Mouse (Mus musculus): ENCODE data around the gene Ssr1. TPM values are rescaled to one million over a fixed set of nuclear protein-coding genes. Genes with fewer than 3 reads are reported as not detected.

The Ssr1 gene
- polyA plus RNA-seq, 1 experiment from 2014 or later = 81.1 TPM

GRCm38 (mm10) chr13:37963354-37964007, 30.5 kb downstream of the Ssr1 start:
- peak overlapping the region; percentile 21; the same call in 1 of the 2 replicates for H3K4me3 ChIP-seq (replicated peaks; ENCODE audit: low read depth, low read length)
- H3K27me3 ChIP-seq (ENCODE audit: control insufficient read depth, insufficient read depth, low read length) = no peaks in the 10 kb centered on the region
- H3K9me3 ChIP-seq (ENCODE audit: control insufficient read depth, low read length) = no peaks in the 10 kb centered on the region
- peak overlapping the region; percentile 49 for H3K4me2 ChIP-seq (ENCODE audit: low read length)
- DNase-seq (peak; percentile 86), ATAC-seq (ENCODE audit: low FRiP score, low TSS enrichment) (no peak)
- H3K4me1 ChIP-seq (ENCODE audit: control insufficient read depth, insufficient read depth, low read length) = 0 out of 2 replicates have a peak, but pooled peaks cover 14% of the 10 kb centered on the region
- no peak overlapping the region for H3K27ac ChIP-seq (replicated peaks; ENCODE audit: low read depth, low read length)
- H3K9ac ChIP-seq (replicated peaks; ENCODE audit: low read length) = no peak overlapping the region
- under 1% methylated on average over 12 of the region's 12 CpGs for WGBS
- H3K36me3 ChIP-seq (ENCODE audit: control insufficient read depth, insufficient read depth, low read length) = no peaks in the 10 kb centered on the region

GRCm38 (mm10) chr13:37962541-37962940, 31.5 kb downstream of the Ssr1 start:
- Histone ChIP-seq H3K9ac (replicated peaks; ENCODE audit: low read length) (no peak overlapping the region), H3K27ac (replicated peaks; ENCODE audit: low read depth, low read length) (no peak overlapping the region), H3K27me3 (ENCODE audit: control insufficient read depth, insufficient read depth, low read length) (no peaks in the 10 kb centered on the region), H3K9me3 (ENCODE audit: control insufficient read depth, low read length) (no peaks in the 10 kb centered on the region), H3K4me3 (replicated peaks; ENCODE audit: low read depth, low read length) (no peak overlapping the region), H3K4me2 (ENCODE audit: low read length) (no peak overlapping the region), H3K4me1 (ENCODE audit: control insufficient read depth, insufficient read depth, low read length) (0 out of 2 replicates have a peak, but pooled peaks cover 14% of the 10 kb centered on the region), H3K36me3 (ENCODE audit: control insufficient read depth, insufficient read depth, low read length) (no peaks in the 10 kb centered on the region)
- 92% methylated on average over 9 of the region's 9 CpGs for WGBS
- ATAC-seq (ENCODE audit: low FRiP score, low TSS enrichment) (no peak), DNase-seq (no peak)

GRCm38 (mm10) chr13:37959936-37960335, 34.1 kb downstream of the Ssr1 start:
- ATAC-seq (ENCODE audit: low FRiP score, low TSS enrichment) (no peak), DNase-seq (no peak)
- H3K27ac ChIP-seq (replicated peaks; ENCODE audit: low read depth, low read length) = no peak overlapping the region
- H3K4me3 ChIP-seq (replicated peaks; ENCODE audit: low read depth, low read length) = no peak overlapping the region
- H3K27me3 ChIP-seq (ENCODE audit: control insufficient read depth, insufficient read depth, low read length) = no peaks in the 10 kb centered on the region
- no peak overlapping the region for H3K4me2 ChIP-seq (ENCODE audit: low read length)
- H3K9ac ChIP-seq (replicated peaks; ENCODE audit: low read length) = no peak overlapping the region
- H3K4me1 ChIP-seq (ENCODE audit: control insufficient read depth, insufficient read depth, low read length) = 0 out of 2 replicates have a peak, but pooled peaks cover 8% of the 10 kb centered on the region
- 95% methylated on average over 7 of the region's 7 CpGs for WGBS
- H3K9me3 ChIP-seq (ENCODE audit: control insufficient read depth, low read length) = no peaks in the 10 kb centered on the region
- no peaks in the 10 kb centered on the region for H3K36me3 ChIP-seq (ENCODE audit: control insufficient read depth, insufficient read depth, low read length)

DNA sequence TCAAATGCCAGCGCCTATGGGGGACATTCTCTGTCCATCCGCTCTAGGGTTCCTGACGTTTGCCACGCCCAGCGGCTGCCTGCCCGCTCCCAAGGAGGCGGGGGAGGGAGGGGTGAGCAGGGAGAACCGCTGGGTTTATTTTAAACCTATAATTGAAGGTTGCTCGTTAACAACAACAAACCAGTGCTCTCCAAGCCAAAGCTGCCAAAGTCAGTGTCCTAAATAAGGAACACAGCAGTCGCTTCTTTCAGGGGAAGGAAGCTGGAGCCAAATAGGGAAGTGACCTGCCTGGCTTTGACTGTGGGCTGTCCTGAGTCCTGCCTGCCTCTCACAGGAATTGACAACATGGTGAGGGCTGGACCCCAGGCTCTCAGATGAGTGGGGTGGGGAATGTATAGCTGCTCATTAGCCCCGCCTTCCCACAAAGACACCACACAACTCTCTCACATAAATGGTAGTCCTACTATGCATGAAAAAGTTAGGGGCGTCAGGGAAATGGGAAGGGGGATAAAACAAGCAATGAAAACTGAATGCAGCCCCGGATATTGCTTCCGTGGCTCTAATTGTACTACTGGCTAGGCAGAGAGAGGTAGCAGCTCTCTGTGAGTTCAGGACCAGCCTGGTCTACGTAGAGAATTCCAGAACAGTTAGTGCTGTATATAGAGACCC, 34.6 kb downstream of the Ssr1 start:
- Histone ChIP-seq H3K9me3 (ENCODE audit: control insufficient read depth, low read length) (no peaks in the 10 kb centered on the region), H3K4me2 (ENCODE audit: low read length) (no peak overlapping the region), H3K9ac (replicated peaks; ENCODE audit: low read length) (no peak overlapping the region), H3K4me3 (replicated peaks; ENCODE audit: low read depth, low read length) (no peak overlapping the region), H3K36me3 (ENCODE audit: control insufficient read depth, insufficient read depth, low read length) (no peaks in the 10 kb centered on the region), H3K27me3 (ENCODE audit: control insufficient read depth, insufficient read depth, low read length) (no peaks in the 10 kb centered on the region), H3K4me1 (ENCODE audit: control insufficient read depth, insufficient read depth, low read length) (0 out of 2 replicates have a peak, but pooled peaks cover 5% of the 10 kb centered on the region), H3K27ac (replicated peaks; ENCODE audit: low read depth, low read length) (no peak overlapping the region)
- no peak for DNase-seq
- no peak for ATAC-seq (ENCODE audit: low FRiP score, low TSS enrichment)
- 82% methylated on average over 15 of the region's 15 CpGs for WGBS

DNA sequence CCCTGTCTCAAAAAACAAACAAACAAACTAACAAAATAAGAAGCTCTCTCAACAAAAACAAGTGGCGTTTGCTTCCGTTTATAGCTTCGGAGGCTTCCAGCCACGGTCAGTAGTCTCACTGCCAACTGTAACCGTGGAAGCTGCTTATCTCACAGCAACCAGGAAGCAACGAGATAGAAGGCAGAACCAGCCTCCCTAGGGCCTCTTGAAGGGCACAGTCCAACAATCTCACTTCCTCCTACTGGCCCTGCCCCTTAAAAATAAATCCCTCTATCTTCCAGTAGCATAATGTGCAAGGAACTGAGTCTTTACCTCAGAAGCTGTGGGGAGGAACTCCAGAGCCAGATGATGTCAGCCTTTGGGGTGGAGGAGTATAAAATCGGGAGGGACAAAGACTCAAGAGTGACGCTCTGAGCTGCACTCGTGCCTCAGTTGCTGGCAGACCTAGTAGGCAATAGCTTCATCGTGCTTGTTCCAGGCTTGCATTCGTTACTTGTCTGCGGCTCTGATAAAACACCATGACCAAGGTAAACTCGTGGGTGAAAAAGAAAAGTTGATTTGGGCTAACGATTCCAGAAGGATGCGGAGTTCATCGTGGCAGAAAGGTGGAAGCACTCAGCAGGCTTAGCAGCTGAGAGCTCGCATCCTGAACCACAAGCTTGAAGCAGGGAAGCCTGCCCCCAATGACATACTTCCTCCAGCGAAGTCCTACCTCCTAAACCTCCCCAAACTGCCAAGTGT, 35.3 kb downstream of the Ssr1 start:
- Histone ChIP-seq H3K9ac (replicated peaks; ENCODE audit: low read length) (no peak overlapping the region), H3K27me3 (ENCODE audit: control insufficient read depth, insufficient read depth, low read length) (no peaks in the 10 kb centered on the region), H3K4me2 (ENCODE audit: low read length) (no peak overlapping the region), H3K4me1 (ENCODE audit: control insufficient read depth, insufficient read depth, low read length) (0 out of 2 replicates have a peak, but pooled peaks cover 2% of the 10 kb centered on the region), H3K36me3 (ENCODE audit: control insufficient read depth, insufficient read depth, low read length) (no peaks in the 10 kb centered on the region), H3K4me3 (replicated peaks; ENCODE audit: low read depth, low read length) (no peak overlapping the region), H3K27ac (replicated peaks; ENCODE audit: low read depth, low read length) (no peak overlapping the region), H3K9me3 (ENCODE audit: control insufficient read depth, low read length) (no peaks in the 10 kb centered on the region)
- no peak for ATAC-seq (ENCODE audit: low FRiP score, low TSS enrichment)
- WGBS = 90% methylated on average over 18 of the region's 18 CpGs
- no peak for DNase-seq

DNA sequence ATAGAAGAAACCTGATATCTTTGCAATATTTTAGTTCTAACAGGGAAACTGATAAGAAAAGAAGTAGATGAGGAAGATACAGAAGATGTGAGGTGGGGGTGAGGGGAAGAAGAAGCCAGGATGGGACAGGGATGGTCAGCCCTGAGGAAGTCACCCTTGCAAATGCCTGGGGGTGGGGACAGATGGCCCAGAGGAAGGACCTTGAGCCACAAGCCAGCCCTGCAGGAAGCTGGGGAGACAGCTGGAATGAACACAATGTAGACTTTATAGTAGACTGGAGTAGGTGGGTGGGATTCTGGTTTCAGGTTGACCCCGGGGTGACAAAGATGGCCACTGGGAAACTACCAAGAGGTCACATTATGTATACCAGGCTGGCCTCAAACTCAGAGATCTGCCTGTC, 39.7 kb downstream of the Ssr1 start:
- H3K9me3 ChIP-seq (ENCODE audit: control insufficient read depth, low read length) = no peaks in the 10 kb centered on the region
- no peaks in the 10 kb centered on the region for H3K36me3 ChIP-seq (ENCODE audit: control insufficient read depth, insufficient read depth, low read length)
- DNase-seq = no peak
- no peaks in the 10 kb centered on the region for H3K27me3 ChIP-seq (ENCODE audit: control insufficient read depth, insufficient read depth, low read length)
- H3K27ac ChIP-seq (replicated peaks; ENCODE audit: low read depth, low read length) = no peak overlapping the region
- no peak overlapping the region for H3K4me3 ChIP-seq (replicated peaks; ENCODE audit: low read depth, low read length)
- ATAC-seq (ENCODE audit: low FRiP score, low TSS enrichment) = no peak
- WGBS = 85% methylated on average over 1 of the region's 1 CpGs
- no peak overlapping the region for H3K9ac ChIP-seq (replicated peaks; ENCODE audit: low read length)
- H3K4me2 ChIP-seq (ENCODE audit: low read length) = no peak overlapping the region
- no peaks in the 10 kb centered on the region for H3K4me1 ChIP-seq (ENCODE audit: control insufficient read depth, insufficient read depth, low read length)

DNA sequence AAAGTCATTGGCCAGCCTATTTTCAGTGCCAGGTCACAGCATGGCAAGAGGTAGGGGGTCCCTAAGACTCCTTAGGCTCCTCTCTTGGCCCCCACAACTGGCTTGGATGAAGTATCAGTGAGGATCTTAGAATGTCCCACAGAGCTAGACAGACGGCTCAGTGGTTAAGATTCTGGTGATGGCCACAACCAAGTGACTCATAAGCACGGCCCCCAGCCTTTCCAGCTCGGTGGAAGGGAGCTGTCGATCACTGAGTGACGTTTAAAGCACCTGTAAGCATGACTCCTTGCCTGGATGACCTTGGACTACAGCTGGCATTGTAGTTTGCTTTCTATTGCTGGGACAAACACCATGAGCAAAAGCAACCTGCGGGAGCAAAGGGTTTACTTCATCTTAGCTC, 41.0 kb downstream of the Ssr1 start:
- Histone ChIP-seq H3K4me3 (replicated peaks; ENCODE audit: low read depth, low read length) (no peak overlapping the region), H3K36me3 (ENCODE audit: control insufficient read depth, insufficient read depth, low read length) (no peaks in the 10 kb centered on the region), H3K27ac (replicated peaks; ENCODE audit: low read depth, low read length) (no peak overlapping the region), H3K4me2 (ENCODE audit: low read length) (no peak overlapping the region), H3K4me1 (ENCODE audit: control insufficient read depth, insufficient read depth, low read length) (no peaks in the 10 kb centered on the region), H3K9ac (replicated peaks; ENCODE audit: low read length) (no peak overlapping the region), H3K27me3 (ENCODE audit: control insufficient read depth, insufficient read depth, low read length) (no peaks in the 10 kb centered on the region), H3K9me3 (ENCODE audit: control insufficient read depth, low read length) (no peaks in the 10 kb centered on the region)
- DNase-seq (no peak), ATAC-seq (ENCODE audit: low FRiP score, low TSS enrichment) (no peak)
- 85% methylated on average over 6 of the region's 6 CpGs for WGBS

DNA sequence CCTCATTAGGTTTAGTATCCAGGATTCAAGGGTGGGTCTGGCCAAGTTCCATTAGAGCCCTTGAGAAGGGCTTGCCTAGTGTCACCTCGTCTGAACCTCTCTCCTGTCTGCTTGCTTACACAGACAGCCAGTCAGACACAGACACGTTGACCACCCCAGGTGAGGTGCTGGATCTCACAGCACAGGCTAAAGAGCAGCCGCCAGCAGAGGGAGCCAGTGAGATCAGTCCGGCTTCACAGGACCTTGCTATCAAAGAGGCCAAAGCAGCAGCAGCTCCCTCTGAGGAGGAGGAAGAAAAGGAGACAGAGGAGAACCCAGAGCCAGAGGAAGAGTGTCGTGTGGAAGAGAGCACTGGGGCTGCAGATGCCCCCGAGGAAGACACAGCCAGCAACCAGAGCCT, 47.3 kb downstream of the Ssr1 start:
- DNase-seq (peak; percentile 88), ATAC-seq (ENCODE audit: low FRiP score, low TSS enrichment) (no peak)
- no peaks in the 10 kb centered on the region for H3K4me1 ChIP-seq (ENCODE audit: control insufficient read depth, insufficient read depth, low read length)
- H3K4me3 ChIP-seq (replicated peaks; ENCODE audit: low read depth, low read length) = no peak overlapping the region
- H3K4me2 ChIP-seq (ENCODE audit: low read length) = no peak overlapping the region
- H3K36me3 ChIP-seq (ENCODE audit: control insufficient read depth, insufficient read depth, low read length) = no peaks in the 10 kb centered on the region
- H3K27ac ChIP-seq (replicated peaks; ENCODE audit: low read depth, low read length) = no peak overlapping the region
- H3K9ac ChIP-seq (replicated peaks; ENCODE audit: low read length) = no peak overlapping the region
- no peaks in the 10 kb centered on the region for H3K9me3 ChIP-seq (ENCODE audit: control insufficient read depth, low read length)
- 20% methylated on average over 6 of the region's 6 CpGs for WGBS
- no peaks in the 10 kb centered on the region for H3K27me3 ChIP-seq (ENCODE audit: control insufficient read depth, insufficient read depth, low read length)
